Mouse (Mus musculus): ENCODE data around the gene Rasgrp3. TPM values are rescaled to one million over a fixed set of nuclear protein-coding genes. Genes with fewer than 3 reads are reported as not detected.
A peak's percentile ranks its signal among the peaks of the same experiment; 100 is the strongest.

The Rasgrp3 gene
- total RNA-seq, 2 experiments from 2014 or later: 8.4 to 9.3 TPM

DNA sequence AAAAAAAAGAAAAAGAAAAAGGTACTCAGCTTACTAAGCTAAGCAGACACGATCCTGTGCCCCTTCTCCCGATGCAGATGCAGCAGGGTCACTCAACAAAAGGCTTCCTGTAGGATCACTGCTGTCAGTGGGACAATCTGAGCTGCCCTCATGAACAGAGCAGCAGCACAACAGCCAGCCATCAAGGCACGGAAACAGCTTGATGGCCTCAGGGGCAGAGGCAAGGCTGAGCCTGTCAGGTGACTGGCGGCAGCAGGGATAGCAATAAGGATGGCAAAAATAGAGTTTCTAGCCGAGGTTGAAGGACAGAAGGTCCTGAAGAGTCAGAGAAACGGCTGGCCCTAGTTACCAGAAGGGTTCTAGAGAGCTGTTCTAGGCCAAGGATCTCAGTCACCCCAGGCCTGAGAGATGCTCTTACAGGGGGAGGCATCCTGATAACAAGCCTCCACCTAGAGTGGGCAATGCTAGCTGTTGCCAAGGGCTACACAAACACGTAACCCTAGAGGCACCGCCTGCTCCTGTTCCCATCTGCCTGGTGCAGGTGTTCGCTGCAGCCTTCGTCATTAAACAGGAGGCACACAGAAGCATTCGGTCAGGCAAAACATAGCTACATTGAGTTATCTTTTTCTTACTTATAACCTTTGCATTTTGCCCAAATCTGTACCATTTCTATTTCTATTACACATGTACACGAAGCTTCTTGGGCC, 98.8 kb downstream of the Rasgrp3 start:
- no peak for DNase-seq (ENCODE audit: extremely low spot score in 1 of 2, low spot score in 1 of 2)

DNA sequence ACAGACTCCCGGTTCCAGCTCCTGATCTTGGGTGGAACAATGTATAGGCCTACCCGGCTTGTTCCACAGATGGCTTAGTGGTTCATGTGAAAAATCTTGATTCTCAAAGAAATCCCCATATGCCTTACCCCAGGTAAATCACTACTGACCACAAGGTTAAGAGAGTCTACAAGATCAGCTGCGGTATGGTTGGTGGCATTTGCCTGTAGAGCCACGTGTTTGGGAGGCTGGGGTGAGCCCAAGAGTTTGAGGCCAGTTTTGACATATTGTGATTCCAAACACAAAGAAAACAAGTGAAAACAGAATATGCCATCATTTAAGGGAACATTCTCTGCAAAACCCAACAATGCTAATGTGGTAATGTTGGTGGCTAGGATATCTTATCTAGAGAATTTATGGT, 99.9 kb downstream of the Rasgrp3 start:
- no peak for DNase-seq (ENCODE audit: extremely low spot score in 1 of 2, low spot score in 1 of 2)

DNA sequence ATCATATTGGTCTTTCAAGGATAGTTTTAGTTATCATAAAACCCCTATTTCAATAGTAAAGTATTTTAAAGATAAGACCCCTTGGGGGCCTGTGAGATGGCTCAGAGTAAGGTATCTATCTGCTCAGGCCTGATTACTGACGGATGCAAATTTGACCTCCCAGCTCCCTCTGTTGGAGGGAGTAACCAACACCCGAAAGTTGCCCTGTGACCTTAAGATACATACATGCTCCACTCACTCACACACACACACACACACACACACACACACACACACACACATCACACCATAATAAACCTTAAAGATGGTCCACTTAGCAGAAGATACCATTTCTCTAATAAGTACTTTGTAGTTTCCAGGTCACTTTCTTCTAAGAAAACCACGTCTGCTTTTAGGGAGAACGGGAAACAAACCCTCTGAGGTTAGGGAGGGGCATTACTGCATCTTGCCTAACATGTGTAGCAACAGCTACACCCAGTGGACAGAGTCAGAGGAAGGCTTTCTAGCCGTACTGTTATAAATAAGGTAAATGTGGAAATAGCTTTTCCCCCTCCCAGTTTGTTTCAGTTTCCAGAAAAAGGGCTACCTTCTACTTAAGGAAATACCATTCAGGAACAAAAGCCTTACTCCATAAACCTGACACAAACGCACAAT, 100.8 kb downstream of the Rasgrp3 start:
- DNase-seq (ENCODE audit: extremely low spot score in 1 of 2, low spot score in 1 of 2): peak in 1 of 2 experiments; percentile 40

DNA sequence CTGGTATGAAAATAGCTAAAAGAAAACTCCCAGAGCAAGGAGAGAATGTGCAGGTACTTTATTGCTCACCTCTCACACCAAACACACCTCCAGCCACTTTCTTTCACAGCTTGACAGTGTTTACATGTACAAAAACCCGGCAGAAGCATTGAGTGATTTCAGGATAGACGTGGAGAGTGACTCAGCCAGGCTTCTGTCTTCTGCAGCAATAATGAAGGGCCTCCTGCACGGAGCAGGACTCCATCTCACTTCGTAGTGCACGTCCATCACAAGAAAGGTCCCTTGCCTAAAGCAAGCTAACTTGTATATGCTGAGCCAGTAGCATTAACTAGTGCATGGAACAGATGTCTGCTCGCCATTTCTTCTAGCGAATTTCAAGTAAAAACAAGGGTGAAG, 101.4 kb downstream of the Rasgrp3 start:
- DNase-seq (ENCODE audit: extremely low spot score in 1 of 2, low spot score in 1 of 2): no peak

DNA sequence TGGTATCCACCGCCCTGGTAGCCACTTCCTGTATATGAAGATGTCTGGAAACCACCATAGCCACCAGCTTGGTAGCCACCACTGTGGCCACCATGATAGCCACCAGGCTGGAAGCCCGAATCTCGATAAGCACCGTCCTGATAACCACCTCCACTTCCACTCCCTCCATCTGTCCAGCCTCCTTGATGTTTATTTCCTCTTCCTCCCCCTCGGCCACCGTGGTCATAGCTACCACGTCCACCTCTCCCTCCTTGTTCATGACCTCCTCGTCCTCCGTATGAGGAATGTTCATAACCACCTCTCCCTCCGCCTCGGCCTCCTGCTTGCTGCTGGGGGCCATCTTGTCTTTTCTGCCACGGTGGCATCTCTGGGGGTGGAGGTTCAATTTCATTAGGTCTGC, 102.7 kb downstream of the Rasgrp3 start:
- DNase-seq (ENCODE audit: extremely low spot score in 1 of 2, low spot score in 1 of 2): no peak

DNA sequence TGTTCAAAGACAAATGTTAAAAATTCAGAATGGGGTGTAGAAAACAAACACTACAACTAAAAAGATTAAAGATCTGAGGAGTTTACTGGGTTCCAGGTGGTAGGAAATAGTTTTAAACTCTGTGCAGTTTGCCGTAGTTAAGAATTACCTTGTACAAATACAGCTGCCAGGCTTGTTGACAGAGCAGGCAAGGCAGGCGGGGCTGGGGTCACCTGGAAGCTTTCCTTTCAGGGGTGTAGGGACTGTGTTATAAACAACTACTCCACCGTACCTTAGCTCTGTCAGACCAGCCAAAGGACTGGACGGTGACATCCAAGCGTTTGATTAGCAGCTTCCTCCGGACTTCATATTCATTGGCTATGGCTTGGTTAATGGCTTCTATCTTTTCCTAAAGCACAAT, 103.4 kb downstream of the Rasgrp3 start:
- DNase-seq (ENCODE audit: extremely low spot score in 1 of 2, low spot score in 1 of 2): no peak

DNA sequence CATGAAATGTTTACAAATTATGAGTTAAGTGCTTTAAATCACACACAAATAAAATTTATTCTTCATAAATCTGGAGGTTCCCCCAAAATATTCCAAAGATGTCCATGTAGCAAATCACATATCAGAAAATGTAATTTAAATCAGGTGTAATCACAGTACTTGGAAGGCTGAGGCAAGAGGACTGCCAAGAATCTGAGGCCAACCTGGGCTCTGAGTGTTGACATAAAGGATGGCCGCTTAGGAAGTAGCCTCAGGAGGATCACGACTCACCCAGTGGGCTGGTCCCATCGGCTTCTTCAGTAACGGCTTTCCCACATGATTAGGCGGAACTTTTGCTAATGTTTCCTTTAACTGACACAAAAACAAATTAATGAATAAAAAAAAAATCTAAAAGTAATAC, 104.1 kb downstream of the Rasgrp3 start:
- DNase-seq (ENCODE audit: extremely low spot score in 1 of 2, low spot score in 1 of 2): no peak

DNA sequence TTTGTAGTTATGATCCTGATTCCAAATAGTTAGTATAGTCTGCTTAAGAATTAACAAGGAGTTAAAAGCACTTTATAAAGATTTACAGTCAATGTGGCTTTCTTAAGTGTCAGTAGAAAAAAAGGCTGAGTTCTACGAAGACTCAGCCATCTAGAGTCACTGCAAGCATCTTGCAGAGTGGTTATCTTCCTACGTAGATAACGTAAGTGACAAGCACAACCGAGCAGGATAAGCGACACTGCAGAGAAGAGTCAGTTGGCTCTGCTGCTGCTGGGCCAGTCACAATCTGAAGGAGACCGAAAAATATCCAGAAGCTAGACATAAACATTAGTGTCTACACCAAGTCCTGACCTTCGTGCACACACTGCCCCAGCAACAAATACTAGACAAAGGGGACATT, 107.7 kb downstream of the Rasgrp3 start:
- no peak for DNase-seq (ENCODE audit: extremely low spot score in 1 of 2, low spot score in 1 of 2)

DNA sequence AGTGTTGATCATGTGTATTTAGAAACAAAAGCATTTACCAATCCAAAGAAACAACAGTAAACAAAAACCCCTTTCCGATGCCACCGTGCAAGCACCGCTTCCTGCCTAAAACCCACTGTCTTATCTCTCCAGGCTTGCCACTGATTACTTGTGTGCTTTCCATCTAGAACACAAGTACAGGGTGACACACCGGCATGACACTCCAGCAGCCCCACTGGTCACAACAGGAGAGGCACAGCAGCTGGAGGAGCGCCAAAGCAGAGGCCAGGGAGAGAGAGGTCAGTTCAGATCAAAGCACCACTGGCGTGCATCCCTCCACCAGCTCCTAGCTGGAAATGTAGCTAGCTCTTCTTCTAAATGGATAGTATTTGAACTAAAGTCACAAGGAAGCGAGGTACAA, 108.6 kb downstream of the Rasgrp3 start:
- no peak for DNase-seq (ENCODE audit: extremely low spot score in 1 of 2, low spot score in 1 of 2)

DNA sequence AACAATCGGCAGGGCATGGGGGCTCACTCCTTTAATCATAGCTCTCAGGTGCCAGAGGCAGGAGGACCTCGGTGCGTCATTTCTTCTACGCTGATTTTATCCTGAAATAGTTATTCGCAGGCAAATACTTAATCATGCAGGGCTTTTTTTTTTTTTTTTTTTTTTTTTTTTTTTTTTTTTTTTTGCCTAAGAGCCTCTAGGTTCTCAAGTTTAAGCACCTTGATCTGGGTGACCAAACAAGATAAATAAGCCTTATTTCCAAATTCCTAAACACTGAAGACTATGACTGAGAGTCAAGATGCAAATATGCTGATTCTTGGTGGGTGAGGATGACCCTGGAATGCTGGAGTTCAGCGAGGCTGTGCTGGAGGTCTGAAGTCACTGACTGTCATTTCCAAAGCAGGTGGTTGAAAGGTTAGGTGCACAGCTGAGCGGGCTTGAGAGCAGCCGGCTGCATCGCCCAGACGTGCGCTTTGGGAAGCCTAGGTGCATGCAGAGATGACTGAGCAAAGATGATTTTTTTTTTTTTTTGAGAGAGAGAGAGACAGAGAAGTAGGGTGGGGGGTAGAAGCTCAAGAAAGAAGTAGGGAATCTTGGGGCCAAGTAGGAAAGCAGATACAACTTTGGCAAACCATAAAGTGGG, 115.2 kb downstream of the Rasgrp3 start:
- DNase-seq (ENCODE audit: extremely low spot score in 1 of 2, low spot score in 1 of 2): no peak

DNA sequence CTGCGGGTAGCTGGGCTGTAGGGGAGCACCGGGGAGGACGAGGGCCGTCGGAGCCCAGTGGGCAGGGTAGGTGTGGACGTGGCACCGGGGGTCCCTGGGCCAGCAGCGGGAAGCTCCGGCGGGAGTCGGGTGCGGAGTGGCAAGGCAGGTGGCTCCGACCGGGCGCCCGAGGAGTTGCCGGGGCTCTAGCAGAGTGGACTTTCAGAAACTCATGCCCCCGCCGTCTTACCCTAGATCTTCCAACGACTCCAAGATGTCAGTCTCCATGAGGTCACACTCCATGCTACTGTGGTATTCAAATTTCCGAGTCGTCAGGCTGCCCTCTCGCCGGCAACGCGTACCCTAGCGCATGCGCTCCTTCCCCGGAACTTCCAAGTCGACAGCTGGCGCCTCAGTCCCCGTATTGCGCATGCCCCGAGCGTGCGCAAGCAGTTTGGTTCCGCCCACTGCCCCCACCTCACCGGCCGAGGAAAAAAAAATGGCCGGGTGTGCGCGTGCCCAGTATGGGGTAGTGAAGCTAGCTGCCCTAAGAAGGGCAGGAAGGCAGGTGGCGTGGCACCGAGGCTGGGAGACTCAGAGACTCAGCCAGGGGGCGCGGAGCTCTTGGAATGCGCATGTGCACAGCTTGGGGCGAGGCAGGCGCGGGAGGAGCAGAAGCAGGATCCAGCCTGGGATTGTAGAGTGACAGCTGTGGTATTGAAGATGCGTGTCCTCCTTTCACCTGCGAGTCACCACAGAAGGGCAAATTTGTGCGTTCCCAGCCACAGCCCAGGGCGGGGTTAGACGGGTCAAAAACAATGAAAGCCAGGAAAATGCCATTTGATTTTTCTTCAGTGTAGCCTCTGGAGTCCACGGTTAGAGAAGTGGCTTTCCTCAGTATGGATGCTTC, 116.1 kb downstream of the Rasgrp3 start, which contains the start of gene Fam98a:
Gene Fam98a, minus strand, starts transcription at position 435 of the 889 bp plus-strand sequence.
- DNase-seq (ENCODE audit: extremely low spot score in 1 of 2, low spot score in 1 of 2): peak; percentile 91 to 96

DNA sequence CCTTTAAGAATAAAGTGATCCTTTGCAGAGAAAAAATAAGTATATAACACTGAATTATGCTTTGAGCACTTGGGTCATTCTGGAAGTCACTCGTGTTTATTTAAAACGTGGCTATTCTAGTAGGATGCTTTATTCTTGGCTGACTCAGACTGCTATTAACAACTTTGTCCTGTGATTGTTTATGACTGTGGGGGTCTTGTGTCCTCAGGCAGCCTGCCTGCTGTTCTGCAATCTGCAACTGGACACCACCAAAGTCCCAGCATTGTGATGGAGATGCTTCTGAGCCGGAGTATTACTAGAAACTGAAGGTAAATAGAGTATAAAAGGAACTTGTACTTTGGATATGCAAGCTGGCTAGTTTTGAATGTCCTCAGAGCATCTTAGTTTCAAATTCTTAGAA, 121.3 kb downstream of the Rasgrp3 start:
- DNase-seq (ENCODE audit: extremely low spot score in 1 of 2, low spot score in 1 of 2): no peak

DNA sequence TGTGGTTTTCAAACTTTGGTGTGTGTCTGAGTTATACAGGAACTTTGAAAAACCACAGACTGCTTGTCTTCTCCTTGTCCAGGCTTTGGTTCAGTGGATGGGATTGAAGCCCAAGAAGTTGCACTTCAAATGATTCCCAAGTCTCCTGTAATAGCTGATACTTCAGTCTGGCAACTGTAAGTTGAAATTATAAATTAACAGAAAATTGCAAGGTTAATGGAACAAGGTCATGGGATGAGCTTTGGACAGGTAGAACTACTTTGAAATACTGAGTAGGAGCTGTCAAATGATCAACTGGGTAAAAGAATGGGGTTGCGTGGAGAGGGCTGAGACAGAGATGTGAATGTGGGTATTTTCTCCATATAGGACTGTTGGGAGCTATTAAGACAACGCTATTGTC, 122.3 kb downstream of the Rasgrp3 start:
- no peak for DNase-seq (ENCODE audit: extremely low spot score in 1 of 2, low spot score in 1 of 2)

DNA sequence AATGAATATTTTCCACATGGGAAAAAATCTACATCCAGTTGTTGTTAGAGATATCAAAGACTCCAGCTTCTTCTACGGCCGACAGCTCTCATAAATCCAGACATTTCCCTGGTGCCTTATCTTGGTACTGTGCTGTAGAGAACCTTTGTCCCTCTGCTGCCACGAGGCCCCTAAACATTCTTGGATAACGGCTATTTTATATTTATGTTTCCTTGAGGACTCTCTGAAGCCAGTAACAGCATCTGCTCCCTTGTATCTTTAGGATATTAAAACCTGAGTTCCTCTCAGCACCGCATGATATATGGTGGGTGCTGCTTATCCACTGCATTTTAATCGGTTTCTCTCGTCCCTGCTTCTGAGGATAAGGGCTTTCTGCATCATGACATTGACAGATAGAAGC, 139.9 kb downstream of the Rasgrp3 start:
- DNase-seq (ENCODE audit: extremely low spot score in 1 of 2, low spot score in 1 of 2): no peak

Other genes with a start within 250 kb of the Rasgrp3 start
- gene Fam98a, start 116.0 kb downstream of the Rasgrp3 start, total RNA-seq (2021): 10 to 100 TPM; 39.0 to 44.3 TPM